Mouse (Mus musculus): ENCODE measurements around the gene Alkbh1.

Alkbh1 gene

GRCm38 (mm10) chr12:87418921-87419320, 24.9 kb downstream of the Alkbh1 start:
- DNase-seq = no peak

- DNase-seq = peak; percentile 41 to 77
These were observed 27.1 kb downstream of the Alkbh1 start for GRCm38 (mm10) chr12:87416690-87417089.

- no peak for DNase-seq
These were observed 28.5 kb downstream of the Alkbh1 start for GRCm38 (mm10) chr12:87415358-87415757.

GRCm38 (mm10) chr12:87413179-87413790, 30.5 kb downstream of the Alkbh1 start:
- peak in 1 of 2 experiments; percentile 76 for DNase-seq

GRCm38 (mm10) chr12:87410999-87411398, 32.8 kb downstream of the Alkbh1 start:
- no peak for DNase-seq

- no peak for DNase-seq
These were observed 34.7 kb downstream of the Alkbh1 start for GRCm38 (mm10) chr12:87409123-87409522.

- peak in 1 of 2 experiments; percentile 58 for DNase-seq
These were observed 35.8 kb downstream of the Alkbh1 start for GRCm38 (mm10) chr12:87407869-87408605.

GRCm38 (mm10) chr12:87405721-87406120, 38.1 kb downstream of the Alkbh1 start:
- DNase-seq = no peak

- no peak for DNase-seq
These were observed 38.7 kb downstream of the Alkbh1 start for GRCm38 (mm10) chr12:87405165-87405564.

GRCm38 (mm10) chr12:87401883-87402282, 41.9 kb downstream of the Alkbh1 start:
- DNase-seq = no peak

- no peak for DNase-seq
These were observed 44.5 kb downstream of the Alkbh1 start for GRCm38 (mm10) chr12:87399119-87399819.

GRCm38 (mm10) chr12:87397811-87398417, 45.9 kb downstream of the Alkbh1 start:
- DNase-seq = peak; percentile 47 to 49

- DNase-seq = no peak
These were observed 46.7 kb downstream of the Alkbh1 start for GRCm38 (mm10) chr12:87397126-87397525.

- DNase-seq = peak; percentile 65 to 68
These were observed 49.5 kb downstream of the Alkbh1 start for GRCm38 (mm10) chr12:87394316-87394715.

- DNase-seq = peak; percentile 32 to 45
These were observed 50.2 kb downstream of the Alkbh1 start for GRCm38 (mm10) chr12:87393447-87394145.

- DNase-seq = no peak
These were observed 52.5 kb downstream of the Alkbh1 start for GRCm38 (mm10) chr12:87391355-87391754.

- DNase-seq = no peak
These were observed 54.6 kb downstream of the Alkbh1 start for GRCm38 (mm10) chr12:87389231-87389630.

- peak; percentile 100 for DNase-seq
These were observed 55.6 kb downstream of the Alkbh1 start, which contains the start of gene Sptlc2 for GRCm38 (mm10) chr12:87388122-87388774. TSS of gene Sptlc2 (minus strand) at chr12:87388355.

- DNase-seq = peak in 1 of 2 experiments; percentile 42
These were observed 56.4 kb downstream of the Alkbh1 start for GRCm38 (mm10) chr12:87387171-87388121.

GRCm38 (mm10) chr12:87385051-87385450, 58.8 kb downstream of the Alkbh1 start:
- no peak for DNase-seq

- DNase-seq = no peak
These were observed 62.5 kb downstream of the Alkbh1 start for GRCm38 (mm10) chr12:87381380-87381682.

Measured in kidney, adult 8-10 months (tissue).